Mouse (Mus musculus): Measurements from ENCODE around the gene Arl4d.

GRCm38 (mm10) chr11:101679907-101680306, 14.6 kb downstream of the Arl4d start:
- TF ChIP-seq CTCF (IDR thresholded peaks at IDR 0.05; ENCODE audit: borderline replicate concordance, control insufficient read depth, extremely low read depth, insufficient read depth, low read length, poor library complexity) (no peak), POLR2A (IDR thresholded peaks at IDR 0.05; ENCODE audit: control insufficient read depth, extremely low read depth, insufficient read depth, low read length, poor library complexity) (no peak)

Measured in thymus, adult 2 months (tissue).